Mouse (Mus musculus): ENCODE data around the gene Gas2l3. TPM values are rescaled to one million over a fixed set of nuclear protein-coding genes. Genes with fewer than 3 reads are reported as not detected.

The Gas2l3 gene
- polyA plus RNA-seq, 1 experiment = not detected

DNA sequence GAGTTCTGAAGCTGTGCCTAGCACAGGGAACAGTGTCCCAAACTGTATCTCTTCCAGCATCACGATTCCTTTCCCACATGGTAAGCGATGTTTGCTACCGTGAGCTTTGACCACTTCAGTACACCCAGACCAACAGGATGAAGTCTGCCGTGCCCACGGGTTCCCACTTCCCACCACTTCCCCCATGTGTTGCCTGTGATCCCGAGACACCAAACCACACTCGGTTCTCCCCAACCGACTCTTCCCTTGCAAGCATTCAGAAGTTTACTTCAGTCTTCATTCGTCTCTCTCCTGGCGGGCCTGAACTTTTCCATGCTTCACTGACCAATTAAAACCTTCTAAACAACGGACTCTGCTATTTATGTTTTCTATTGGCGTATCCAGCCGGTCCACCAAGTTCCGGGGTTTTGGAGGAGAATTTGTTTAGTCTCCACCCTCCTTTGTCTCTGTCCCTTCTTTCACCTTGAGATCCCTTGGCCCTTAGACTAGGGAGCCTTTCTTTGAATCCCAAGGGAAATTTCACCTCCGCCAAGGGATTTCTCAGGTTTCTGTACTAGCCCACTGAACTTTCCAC lies 9.4 kb upstream of the Gas2l3 start:
- no peak overlapping the region for H3K4me3 ChIP-seq (ENCODE audit: insufficient read depth, low read depth, low read length)
- WGBS = 83% methylated on average over 15 of the region's 15 CpGs
- TF ChIP-seq CTCF (IDR thresholded peaks at IDR 0.05; ENCODE audit: insufficient read depth, low read depth, low read length) = no peak
- TF ChIP-seq POLR2A (IDR thresholded peaks at IDR 0.05; ENCODE audit: insufficient read depth, low read depth, low read length) = no peak

DNA sequence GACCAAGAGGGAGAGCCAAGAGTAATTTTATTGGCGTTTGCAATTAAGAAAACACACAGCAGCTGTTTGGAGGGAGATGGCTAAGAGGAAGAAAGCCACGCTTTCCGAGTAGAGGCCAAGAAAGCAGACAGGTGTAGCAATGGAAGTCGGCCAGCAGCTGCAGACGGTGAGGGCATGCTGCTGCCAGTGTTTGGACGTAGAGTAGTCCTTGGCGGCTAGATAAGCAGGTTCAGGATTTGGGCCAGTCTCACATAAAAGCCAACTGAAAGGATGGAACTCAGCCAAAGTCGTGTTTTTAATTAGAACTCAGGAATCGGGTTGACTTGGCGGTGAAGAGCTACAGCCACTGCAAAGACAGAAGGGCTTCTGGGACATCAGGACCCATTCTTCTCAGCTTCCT lies 6.6 kb upstream of the Gas2l3 start:
- 49% methylated on average over 10 of the region's 10 CpGs for WGBS
- Histone ChIP-seq H3K4me3 (ENCODE audit: insufficient read depth, low read depth, low read length) (no peak overlapping the region), H3K27ac (ENCODE audit: insufficient read depth, low read depth, low read length) (no peak overlapping the region), H3K4me1 (ENCODE audit: control insufficient read depth, insufficient read depth, low read length) (0 out of 2 replicates have a peak, but pooled peaks cover 4% of the 10 kb centered on the region)
- no peak for TF ChIP-seq POLR2A (IDR thresholded peaks at IDR 0.05; ENCODE audit: insufficient read depth, low read depth, low read length)
- TF ChIP-seq CTCF (IDR thresholded peaks at IDR 0.05; ENCODE audit: insufficient read depth, low read depth, low read length) = no peak

More for the DNA sequence above, 9.4 kb upstream of the Gas2l3 start:
- H3K27ac ChIP-seq (ENCODE audit: insufficient read depth, low read depth, low read length) = no peak overlapping the region
- 0 out of 2 replicates have a peak, but pooled peaks cover 4% of the 10 kb centered on the region for H3K4me1 ChIP-seq (ENCODE audit: control insufficient read depth, insufficient read depth, low read length)

GRCm38 (mm10) chr10:89444381-89444780 lies 614 bp upstream of the Gas2l3 start:
- TF ChIP-seq CTCF (IDR thresholded peaks at IDR 0.05; ENCODE audit: insufficient read depth, low read depth, low read length) (no peak), POLR2A (IDR thresholded peaks at IDR 0.05; ENCODE audit: insufficient read depth, low read depth, low read length) (no peak)
- Histone ChIP-seq H3K27ac (ENCODE audit: insufficient read depth, low read depth, low read length) (no peak overlapping the region), H3K4me1 (ENCODE audit: control insufficient read depth, insufficient read depth, low read length) (0 out of 2 replicates have a peak, but pooled peaks cover 2% of the 10 kb centered on the region), H3K4me3 (ENCODE audit: insufficient read depth, low read depth, low read length) (no peak overlapping the region)
- 66% methylated on average over 3 of the region's 3 CpGs for WGBS

- WGBS = 1% methylated on average over 17 of the region's 17 CpGs
- Histone ChIP-seq H3K4me1 (ENCODE audit: control insufficient read depth, insufficient read depth, low read length) (0 out of 2 replicates have a peak, but pooled peaks cover 3% of the 10 kb centered on the region), H3K27ac (ENCODE audit: insufficient read depth, low read depth, low read length) (no peak overlapping the region), H3K4me3 (ENCODE audit: insufficient read depth, low read depth, low read length) (peak overlapping the region; percentile 62)
- no peak for TF ChIP-seq POLR2A (IDR thresholded peaks at IDR 0.05; ENCODE audit: insufficient read depth, low read depth, low read length)
Measured at GRCm38 (mm10) chr10:89443115-89443622, 598 bp downstream of the Gas2l3 start.

DNA sequence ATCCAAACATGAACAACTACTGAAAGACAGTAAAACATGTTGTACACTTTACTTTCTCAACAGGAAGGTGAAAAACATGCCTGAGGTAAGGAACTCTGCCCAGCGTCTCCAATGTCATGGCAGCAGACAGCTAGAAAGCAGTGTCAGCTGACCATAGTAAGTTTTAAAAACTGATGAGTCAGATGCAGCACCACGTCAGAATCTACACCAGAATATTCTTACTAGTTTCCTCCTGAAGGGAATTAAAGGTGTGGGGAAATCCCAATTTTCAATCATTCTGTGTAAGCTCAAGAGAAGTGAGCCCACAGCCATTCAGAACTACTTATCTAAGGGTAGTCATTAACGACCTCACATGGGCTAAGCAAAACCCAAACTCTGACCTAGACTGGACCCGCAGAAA lies 1.1 kb downstream of the Gas2l3 start:
- 0 out of 2 replicates have a peak, but pooled peaks cover 6% of the 10 kb centered on the region for H3K4me1 ChIP-seq (ENCODE audit: control insufficient read depth, insufficient read depth, low read length)
- H3K4me3 ChIP-seq (ENCODE audit: insufficient read depth, low read depth, low read length) = no peak overlapping the region
- 17% methylated on average over 4 of the region's 4 CpGs for WGBS
- TF ChIP-seq POLR2A (IDR thresholded peaks at IDR 0.05; ENCODE audit: insufficient read depth, low read depth, low read length) (no peak), CTCF (IDR thresholded peaks at IDR 0.05; ENCODE audit: insufficient read depth, low read depth, low read length) (no peak)
- no peak overlapping the region for H3K27ac ChIP-seq (ENCODE audit: insufficient read depth, low read depth, low read length)

DNA sequence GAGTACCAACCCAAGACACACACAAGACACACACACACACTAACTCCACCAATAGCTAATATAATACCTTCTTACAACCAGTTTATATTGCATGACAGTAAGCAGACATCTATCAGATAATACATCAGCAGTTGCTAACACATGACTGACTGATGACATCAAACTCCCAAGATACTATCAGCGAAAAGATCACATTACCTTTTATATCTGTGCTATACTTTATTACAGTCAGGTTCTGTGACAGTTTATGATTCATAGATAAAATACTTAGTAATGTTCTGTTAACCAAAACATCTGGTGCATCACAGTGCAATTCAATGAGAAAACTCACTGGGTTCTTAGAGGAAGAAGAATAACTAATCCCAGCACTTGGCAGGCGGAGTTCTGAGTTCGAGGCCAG lies 1.8 kb downstream of the Gas2l3 start:
- Histone ChIP-seq H3K4me3 (ENCODE audit: insufficient read depth, low read depth, low read length) (no peak overlapping the region), H3K27ac (ENCODE audit: insufficient read depth, low read depth, low read length) (no peak overlapping the region), H3K4me1 (ENCODE audit: control insufficient read depth, insufficient read depth, low read length) (0 out of 2 replicates have a peak, but pooled peaks cover 6% of the 10 kb centered on the region)
- TF ChIP-seq CTCF (IDR thresholded peaks at IDR 0.05; ENCODE audit: insufficient read depth, low read depth, low read length) = no peak
- no peak for TF ChIP-seq POLR2A (IDR thresholded peaks at IDR 0.05; ENCODE audit: insufficient read depth, low read depth, low read length)
- 96% methylated on average over 3 of the region's 3 CpGs for WGBS

DNA sequence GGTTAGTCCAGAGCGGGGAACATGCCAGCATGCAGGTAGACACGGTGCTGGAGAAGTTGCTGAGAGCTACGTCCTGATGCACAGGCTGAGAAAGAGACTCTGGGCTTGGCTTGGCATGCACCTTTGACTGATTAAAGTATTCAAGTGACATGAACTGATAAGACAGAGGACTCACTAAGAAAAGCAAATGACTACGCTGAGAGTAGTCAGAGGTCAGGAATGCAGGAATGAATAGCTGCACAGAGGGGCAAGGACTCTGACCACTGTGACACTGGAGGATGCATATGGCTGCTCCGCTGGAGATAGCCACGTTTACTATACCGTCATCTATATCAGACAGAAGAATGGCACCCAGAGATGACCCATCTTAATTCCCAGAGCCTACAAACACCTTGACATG lies 4.4 kb downstream of the Gas2l3 start:
- Histone ChIP-seq H3K4me3 (ENCODE audit: insufficient read depth, low read depth, low read length) (no peak overlapping the region), H3K27ac (ENCODE audit: insufficient read depth, low read depth, low read length) (no peak overlapping the region), H3K4me1 (ENCODE audit: control insufficient read depth, insufficient read depth, low read length) (peaks cover 13% of the 10 kb centered on the region)
- 95% methylated on average over 7 of the region's 7 CpGs for WGBS
- no peak for TF ChIP-seq CTCF (IDR thresholded peaks at IDR 0.05; ENCODE audit: insufficient read depth, low read depth, low read length)

- Histone ChIP-seq H3K4me1 (ENCODE audit: control insufficient read depth, insufficient read depth, low read length) (peaks cover 11% of the 10 kb centered on the region), H3K4me3 (ENCODE audit: insufficient read depth, low read depth, low read length) (no peak overlapping the region), H3K27ac (ENCODE audit: insufficient read depth, low read depth, low read length) (no peak overlapping the region)
- TF ChIP-seq CTCF (IDR thresholded peaks at IDR 0.05; ENCODE audit: insufficient read depth, low read depth, low read length) (no peak), POLR2A (IDR thresholded peaks at IDR 0.05; ENCODE audit: insufficient read depth, low read depth, low read length) (no peak)
- WGBS = 71% methylated on average over 12 of the region's 12 CpGs
Measured at GRCm38 (mm10) chr10:89437996-89438395, 5.8 kb downstream of the Gas2l3 start.

- 57% methylated on average over 9 of the region's 9 CpGs for WGBS
- H3K4me3 ChIP-seq (ENCODE audit: insufficient read depth, low read depth, low read length) = no peak overlapping the region
- H3K27ac ChIP-seq (ENCODE audit: insufficient read depth, low read depth, low read length) = no peak overlapping the region
- H3K4me1 ChIP-seq (ENCODE audit: control insufficient read depth, insufficient read depth, low read length) = peaks cover 11% of the 10 kb centered on the region
- TF ChIP-seq CTCF (IDR thresholded peaks at IDR 0.05; ENCODE audit: insufficient read depth, low read depth, low read length) (no peak), POLR2A (IDR thresholded peaks at IDR 0.05; ENCODE audit: insufficient read depth, low read depth, low read length) (no peak)
Measured at GRCm38 (mm10) chr10:89437472-89437871, 6.3 kb downstream of the Gas2l3 start.

All from olfactory bulb, adult 2 months (tissue).